Mouse (Mus musculus): ENCODE measurements around the gene Rell1. TPM values are rescaled to one million over a fixed set of nuclear protein-coding genes. Genes with fewer than 3 reads are reported as not detected.

Rell1 gene
- total RNA-seq, 2 experiments from 2014 or later: 10.6 to 11.7 TPM

Other genes starting within 250 kb of the Rell1 start
- gene 0610040J01Rik, start 156.5 kb downstream of the Rell1 start, total RNA-seq (2021): 1 to 10 TPM; 4.2 to 6.2 TPM
- 1 to 10 TPM; 9.0 to 9.9 TPM for gene Pgm2, start 124.1 kb upstream of the Rell1 start, total RNA-seq (2021)
- gene Tbc1d1, start 187.4 kb upstream of the Rell1 start, total RNA-seq (2021): 10 to 100 TPM; 16.2 to 20.2 TPM

Measured in left cerebral cortex, postnatal 25 days (tissue).